Mouse (Mus musculus): ENCODE measurements around the gene Ubtd1.

Gene Ubtd1

GRCm38 (mm10) chr19:41993484-41993883, 11.9 kb downstream of the Ubtd1 start:
- no peak for DNase-seq (ENCODE audit: low read depth, low spot score)

GRCm38 (mm10) chr19:41994023-41994422, 12.5 kb downstream of the Ubtd1 start:
- DNase-seq (ENCODE audit: low read depth, low spot score) = no peak

DNA sequence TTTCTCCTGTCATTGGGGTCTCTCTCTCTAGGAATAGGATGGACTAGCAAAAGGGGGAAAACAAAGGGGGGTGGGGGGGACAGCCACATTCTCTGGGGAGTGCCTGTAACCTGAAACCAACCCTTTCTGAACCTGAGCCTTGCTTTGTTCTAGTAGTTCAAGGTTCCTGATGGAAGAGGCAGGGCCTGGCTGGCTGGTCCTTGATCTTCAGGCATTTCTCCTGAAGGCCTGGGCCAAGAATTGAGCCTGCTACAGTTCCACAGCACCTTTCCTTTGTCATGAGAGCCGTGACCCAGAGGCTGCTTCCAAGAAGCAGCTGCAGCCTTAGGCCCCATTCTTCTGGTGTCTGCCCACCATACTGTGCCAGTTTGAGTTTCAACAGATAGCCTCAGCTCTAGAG, 13.9 kb downstream of the Ubtd1 start:
- no peak for DNase-seq (ENCODE audit: low read depth, low spot score)

DNA sequence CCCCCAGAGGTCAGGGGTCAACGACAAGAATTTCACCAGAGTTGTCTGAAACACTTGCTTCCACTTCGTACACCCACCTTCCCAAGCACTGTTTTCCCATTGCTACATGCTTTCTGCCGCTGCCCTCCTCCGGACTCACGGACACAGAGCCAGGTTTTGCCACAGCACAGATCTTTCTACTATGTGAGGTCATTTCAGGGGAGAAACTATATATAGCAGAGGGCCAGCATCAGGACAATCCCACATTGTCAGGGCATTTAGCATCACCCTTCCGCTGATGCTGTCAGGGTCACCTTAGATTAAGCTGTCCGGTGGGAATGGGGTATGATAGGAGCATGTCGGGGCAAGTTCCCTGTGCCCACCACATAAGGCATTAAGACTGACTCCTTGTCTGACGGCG, 15.5 kb downstream of the Ubtd1 start:
- DNase-seq (ENCODE audit: low read depth, low spot score) = no peak

DNA sequence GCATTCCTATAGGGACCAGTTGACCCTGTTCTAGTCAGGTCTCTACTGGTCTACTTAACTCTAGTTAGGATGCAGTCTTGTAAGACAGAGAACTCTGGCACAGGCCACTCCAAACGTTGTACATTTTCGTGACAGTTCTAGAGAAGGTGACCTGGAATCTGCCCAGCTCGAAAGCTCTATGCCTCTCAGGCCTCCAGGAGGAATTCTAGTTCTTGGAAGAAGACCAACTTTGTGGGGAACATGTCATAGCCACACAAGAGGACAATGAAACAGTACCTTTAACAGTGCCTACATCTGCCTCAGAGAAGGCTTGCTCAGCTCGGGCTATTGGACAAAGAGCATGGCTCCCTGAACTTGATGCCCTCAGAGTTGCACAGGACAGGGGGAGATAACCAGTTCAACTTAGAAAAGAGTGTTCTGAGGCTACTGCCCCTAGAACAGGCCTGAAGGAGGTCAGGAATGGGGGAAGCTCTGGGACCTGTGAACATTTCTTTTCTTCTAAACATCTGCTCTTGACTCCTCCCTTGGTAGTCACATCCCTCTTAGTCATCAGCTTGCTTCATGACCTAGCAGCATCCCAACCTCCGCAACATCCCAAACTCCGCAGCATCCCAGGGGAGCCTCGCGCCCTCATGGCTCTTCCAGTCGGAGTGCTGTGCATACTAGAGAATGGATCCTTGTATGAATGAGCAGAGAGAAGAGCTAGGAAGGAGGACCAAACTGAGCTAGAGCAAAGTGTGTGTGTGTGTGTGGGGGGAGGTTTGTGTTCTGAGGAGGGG, 17.4 kb downstream of the Ubtd1 start:
- no peak for DNase-seq (ENCODE audit: low read depth, low spot score)

- DNase-seq (ENCODE audit: low read depth, low spot score) = no peak
Observed at GRCm38 (mm10) chr19:41999688-42000283, 18.2 kb downstream of the Ubtd1 start.

- DNase-seq (ENCODE audit: low read depth, low spot score) = no peak
Observed at GRCm38 (mm10) chr19:42000446-42000958, 18.9 kb downstream of the Ubtd1 start.

DNA sequence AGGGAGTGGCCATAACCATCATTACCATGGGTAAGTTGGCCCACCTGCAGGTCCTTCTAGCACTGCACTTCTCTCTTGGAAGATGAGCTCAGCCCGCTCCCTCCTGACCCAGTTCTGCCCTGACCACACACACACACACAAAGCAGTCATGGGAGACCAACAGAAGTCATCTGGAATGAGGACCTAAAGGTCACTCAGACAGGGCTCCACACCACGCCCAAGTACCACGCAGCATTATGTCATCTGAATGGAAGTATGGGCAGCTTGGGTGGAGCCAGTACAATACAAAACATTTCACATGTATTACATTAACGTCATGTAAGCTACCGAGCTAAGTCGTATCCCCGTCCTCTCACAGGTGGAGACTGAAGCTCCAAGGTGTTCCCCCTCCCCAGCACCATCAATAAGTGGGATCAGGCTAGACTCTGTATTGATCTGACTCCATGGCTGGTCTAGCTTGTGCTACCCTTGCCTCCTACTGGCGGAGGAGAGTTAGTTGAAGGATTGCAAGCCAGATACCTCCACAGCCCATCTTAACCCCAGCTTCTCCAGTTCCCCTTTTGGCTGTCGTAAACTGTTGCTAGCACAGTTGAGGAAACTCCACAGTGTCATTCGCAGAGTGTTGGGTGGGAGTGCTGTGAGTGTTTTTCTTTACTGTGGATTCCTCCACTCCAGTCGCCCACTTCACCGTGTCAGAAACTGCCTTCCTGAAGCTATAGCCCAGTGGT, 19.9 kb downstream of the Ubtd1 start:
- no peak for DNase-seq (ENCODE audit: low read depth, low spot score)

DNA sequence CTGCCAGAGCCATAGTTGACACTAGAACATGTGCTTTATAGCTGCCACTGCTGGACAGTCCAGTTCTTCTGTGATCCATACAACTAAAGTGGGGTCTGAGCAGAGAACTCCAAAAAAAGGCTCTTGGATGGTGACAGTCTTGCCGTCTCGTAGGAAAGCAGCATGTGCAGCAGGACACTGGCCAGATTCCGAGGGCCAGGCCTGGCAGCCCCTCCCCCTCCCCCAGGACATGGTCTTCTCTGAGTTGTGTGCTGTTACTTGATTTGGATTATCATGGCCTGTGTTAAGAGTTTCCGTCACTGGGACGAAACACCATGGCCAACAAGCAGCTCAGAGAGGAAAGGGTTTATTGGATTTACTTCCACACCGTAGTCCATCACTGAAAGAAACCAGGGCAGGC, 22.7 kb downstream of the Ubtd1 start:
- no peak for DNase-seq (ENCODE audit: low read depth, low spot score)

- DNase-seq (ENCODE audit: low read depth, low spot score) = no peak
Observed at GRCm38 (mm10) chr19:42005616-42006015, 24.1 kb downstream of the Ubtd1 start.

DNA sequence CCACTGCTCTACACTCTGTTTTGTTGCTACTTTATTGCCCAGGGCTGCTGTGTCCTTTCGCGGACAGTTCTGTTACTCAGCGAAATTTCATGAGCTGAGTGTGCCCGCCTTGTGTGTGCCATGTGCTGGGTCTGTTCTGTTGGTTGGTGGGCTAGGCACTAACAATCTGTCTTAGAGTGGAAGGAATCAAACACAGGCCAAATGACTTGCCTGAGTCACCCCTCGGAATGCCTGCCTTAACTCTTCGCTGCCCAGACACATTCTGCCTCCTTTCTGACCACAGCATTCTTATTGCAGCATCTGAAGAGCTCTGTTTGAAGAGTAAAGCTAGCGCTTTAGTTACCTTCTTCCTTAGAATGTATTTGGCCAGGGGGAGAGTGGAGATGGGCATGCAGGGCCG, 25.0 kb downstream of the Ubtd1 start:
- DNase-seq (ENCODE audit: low read depth, low spot score) = no peak

GRCm38 (mm10) chr19:42008586-42008985, 27.0 kb downstream of the Ubtd1 start:
- DNase-seq (ENCODE audit: low read depth, low spot score) = no peak

DNA sequence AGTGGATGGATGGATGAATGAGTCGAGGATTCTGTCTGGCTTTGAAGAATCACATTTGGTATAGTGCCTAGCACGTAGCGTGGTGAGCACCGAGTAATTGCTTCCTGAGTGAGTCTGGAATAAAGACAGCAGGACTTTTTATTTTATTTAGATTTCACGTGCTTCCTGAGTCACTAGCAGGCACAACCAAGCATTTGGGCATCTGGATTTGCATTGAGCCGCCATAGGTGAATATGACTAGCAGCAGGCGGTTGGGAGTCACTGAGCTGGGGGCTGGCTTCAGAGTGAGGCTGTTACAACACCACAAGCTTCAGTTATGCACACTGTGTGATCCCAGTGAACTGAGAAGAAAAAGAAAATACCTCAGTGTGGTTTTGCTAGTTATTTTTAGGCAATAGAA, 27.5 kb downstream of the Ubtd1 start:
- no peak for DNase-seq (ENCODE audit: low read depth, low spot score)

- DNase-seq (ENCODE audit: low read depth, low spot score) = no peak
Observed at GRCm38 (mm10) chr19:42010436-42010835, 28.9 kb downstream of the Ubtd1 start.

DNA sequence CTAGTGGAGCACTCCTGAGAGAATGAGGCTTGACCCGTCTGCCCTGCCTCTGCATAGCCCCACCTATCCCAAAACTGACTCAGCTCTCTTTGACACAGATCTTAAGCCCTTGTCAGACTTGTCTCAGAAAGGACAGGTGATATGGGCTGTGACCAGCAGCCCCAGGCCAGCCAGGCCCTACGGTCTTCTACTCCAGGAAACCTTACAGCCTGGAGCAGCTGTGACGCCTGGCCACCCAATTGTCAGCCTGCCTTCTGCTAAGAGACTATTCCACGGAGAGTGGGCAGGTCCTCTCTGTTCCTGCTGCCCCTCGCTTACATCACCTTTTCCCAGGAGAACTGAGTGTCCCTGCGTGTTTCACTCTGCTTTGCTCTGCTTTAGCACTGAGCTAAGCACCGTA, 29.6 kb downstream of the Ubtd1 start:
- no peak for DNase-seq (ENCODE audit: low read depth, low spot score)

GRCm38 (mm10) chr19:42014231-42014825, 32.8 kb downstream of the Ubtd1 start:
- no peak for DNase-seq (ENCODE audit: low read depth, low spot score)

GRCm38 (mm10) chr19:42015001-42015400, 33.4 kb downstream of the Ubtd1 start:
- DNase-seq (ENCODE audit: low read depth, low spot score) = no peak

- no peak for DNase-seq (ENCODE audit: low read depth, low spot score)
Observed at GRCm38 (mm10) chr19:42016251-42016650, 34.7 kb downstream of the Ubtd1 start.

DNA sequence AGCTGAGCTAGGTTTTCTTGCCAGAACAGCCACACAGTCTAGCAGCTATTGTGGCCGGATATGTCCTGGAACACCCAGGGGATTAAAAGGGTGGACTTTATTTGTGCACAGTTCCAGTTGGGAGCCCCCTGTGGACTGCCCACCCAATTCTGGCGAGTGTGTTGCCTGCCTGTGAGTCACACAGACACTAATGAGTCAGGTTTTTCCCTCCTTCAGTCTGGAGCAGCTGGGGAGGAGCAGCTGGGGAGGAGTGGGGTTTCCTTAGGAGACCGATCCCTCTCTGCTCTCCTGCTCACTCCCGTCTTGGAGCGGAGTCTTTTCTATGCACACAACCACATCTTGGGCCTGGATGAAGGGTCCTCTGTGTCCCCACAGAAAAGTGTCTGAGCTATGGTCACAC, 35.3 kb downstream of the Ubtd1 start:
- no peak for DNase-seq (ENCODE audit: low read depth, low spot score)

GRCm38 (mm10) chr19:42017399-42018247, 36.1 kb downstream of the Ubtd1 start:
- no peak for DNase-seq (ENCODE audit: low read depth, low spot score)

DNA sequence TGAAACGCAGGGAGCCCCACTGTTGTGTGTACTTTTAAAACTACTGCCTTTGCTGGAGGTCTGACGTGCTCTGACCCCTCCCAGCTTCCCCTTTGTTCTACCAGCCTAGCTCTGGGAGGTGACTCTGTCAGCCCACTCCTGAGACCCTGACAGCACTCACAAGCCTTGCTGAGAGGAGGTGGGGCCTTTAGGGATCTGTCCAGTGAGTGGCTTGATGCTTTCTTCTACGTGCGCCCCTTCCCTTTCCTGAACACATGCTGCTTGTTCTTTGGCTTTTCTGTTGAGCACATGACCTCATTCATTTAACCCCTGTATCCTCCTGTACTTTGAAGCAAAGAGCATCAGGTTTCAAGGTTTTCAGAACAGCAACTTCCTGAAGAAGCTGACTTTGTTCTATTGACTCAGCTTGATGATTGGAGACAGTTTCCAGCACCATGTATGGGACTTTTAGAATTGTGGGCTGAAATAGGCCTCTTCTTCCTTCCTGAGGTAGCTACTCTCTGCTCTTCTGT, 37.5 kb downstream of the Ubtd1 start:
- DNase-seq (ENCODE audit: low read depth, low spot score) = no peak

All from WW6 (cell line).